Mouse (Mus musculus) ovary, postnatal 36 days (tissue): ENCODE measurements at regions not wholly inside any gene's neighbourhood (a gene's known extent, or its start where the extent isn't known, plus 50 kb on each side); places are given as distances from the start of the nearest gene placed in this dataset.

Source experiments
- DNase-seq: peaks from one replicate; pipeline ENCODE4 v3.0.0; 2022; ENCODE audit warnings: low spot score, mixed read lengths

DNA sequence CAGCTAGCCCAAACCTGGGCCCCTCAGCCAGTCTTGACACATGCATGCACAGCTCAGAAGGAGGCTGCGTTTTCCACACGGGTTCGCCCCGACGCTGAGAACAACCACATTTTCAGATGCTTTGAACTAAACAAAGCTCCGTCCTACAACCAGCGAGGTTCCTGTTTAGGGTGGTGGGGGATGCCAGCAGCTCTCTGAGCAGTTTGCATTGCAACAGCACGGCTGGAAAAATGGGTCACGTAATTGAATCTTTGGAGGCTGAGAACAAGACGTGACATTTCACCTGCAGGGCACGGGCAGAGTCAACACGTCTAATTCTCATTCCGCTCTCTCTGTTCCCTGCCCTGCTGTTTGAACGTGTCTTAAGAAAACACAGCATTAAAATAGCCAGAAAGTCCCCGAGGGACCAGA is 119.2 kb downstream of the Syk start:
- DNase-seq: no peak

DNA sequence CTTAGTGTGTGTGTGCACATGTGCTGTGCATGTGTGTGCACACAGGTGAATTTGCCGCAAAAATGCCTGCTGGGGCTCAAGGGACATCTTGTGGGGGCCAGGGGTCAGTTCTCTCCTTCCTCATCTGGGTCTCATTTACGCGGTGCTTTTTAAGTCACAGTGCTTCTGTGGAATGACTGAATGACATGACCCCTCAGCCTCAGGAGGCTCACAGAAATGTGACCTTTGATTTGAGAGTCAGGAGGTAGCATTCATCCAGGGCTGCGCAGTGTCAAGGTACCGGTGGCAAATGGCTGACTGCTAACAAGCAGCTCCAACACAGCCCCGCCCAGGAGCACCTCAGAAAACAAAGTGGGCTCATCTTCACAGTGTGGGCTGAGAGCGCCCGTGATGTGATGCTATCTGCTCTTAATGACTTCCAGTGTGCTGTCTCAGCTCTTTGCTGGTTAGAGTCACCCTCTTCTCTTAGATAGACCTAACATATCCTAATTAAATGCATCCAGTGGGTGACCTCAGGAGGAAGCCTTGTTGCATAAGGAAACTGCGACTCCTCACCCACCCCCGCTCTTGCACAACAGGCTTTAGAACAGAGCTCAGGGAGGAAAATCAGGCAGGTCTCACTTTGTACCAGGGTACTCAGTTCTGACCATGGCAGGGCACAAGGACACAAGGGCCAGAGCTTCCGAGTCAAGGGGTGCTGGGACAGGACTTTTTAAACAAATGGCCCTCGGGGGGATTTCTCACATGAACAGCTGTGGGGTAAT is 120.6 kb downstream of the Syk start:
- DNase-seq: no peak

DNA sequence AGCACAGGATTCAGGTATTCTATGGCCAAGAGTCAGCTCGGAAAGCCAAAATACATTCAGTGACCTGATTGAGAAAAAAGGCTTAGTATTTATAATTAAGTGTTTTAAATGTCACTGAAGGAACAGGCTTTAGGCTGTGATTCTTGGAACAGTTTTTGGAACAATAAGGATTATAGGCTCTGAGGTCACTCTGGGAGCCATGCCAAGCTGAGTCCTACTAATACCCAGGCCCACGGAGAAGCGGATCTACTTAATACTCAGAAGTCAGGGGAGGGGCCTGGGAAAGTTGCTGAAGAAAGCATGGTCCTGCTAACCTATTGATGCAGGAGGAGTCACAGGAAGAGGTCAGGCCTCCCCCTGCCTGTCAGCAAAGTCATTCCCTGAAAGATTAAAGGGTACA is 121.7 kb downstream of the Syk start:
- DNase-seq: no peak

DNA sequence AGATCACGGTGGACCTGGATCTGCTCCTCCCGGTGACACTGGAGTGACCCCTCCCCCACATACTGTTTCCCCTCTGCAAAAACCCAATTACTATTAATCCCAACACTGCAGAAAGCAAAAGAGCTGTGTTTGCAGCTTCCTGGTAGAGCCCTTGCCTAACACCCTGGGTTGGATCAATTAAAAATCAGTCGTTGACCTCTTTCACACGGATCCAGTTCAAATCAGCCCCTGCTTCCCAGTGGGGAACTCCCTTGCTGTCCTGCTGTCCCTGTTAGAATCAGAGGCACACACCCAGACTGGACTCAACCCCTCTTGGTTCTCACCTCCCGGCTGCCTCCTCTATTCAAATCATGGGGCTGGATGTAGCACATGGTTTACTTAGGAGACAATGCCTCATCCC is 126.6 kb downstream of the Syk start:
- DNase-seq: no peak

DNA sequence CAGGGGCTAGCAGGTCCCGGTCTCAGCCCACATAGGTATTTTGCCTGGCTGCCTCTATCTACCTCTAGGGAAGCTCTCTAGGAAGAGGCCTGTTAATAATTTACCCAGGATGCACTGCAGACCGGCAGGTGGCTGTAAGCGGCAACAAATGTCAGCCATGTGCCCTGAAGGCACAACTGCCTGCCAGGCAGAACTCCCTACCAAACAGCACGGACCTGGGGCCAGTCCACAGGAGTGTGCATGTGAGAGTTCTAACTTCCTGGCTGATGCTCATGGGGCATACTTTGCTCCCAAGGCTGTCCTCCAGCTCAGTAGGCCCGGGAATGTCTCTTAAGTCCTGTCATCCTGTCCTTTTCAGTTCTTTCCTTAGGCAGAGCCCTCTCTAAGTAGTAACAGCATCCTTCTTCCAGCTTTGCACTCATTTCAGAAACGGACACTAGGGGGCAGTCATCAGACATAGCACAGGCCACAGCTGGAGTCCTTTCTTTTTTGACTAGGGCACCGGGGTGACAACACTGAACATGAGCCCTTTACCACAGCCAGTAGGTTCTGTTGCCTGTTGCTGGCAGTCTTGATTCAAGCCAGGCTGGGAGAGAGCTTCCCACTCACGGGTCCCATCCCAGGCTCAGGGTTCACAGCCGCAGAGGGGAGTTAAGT is 128.9 kb downstream of the Syk start:
- peak; percentile 37 for DNase-seq

DNA sequence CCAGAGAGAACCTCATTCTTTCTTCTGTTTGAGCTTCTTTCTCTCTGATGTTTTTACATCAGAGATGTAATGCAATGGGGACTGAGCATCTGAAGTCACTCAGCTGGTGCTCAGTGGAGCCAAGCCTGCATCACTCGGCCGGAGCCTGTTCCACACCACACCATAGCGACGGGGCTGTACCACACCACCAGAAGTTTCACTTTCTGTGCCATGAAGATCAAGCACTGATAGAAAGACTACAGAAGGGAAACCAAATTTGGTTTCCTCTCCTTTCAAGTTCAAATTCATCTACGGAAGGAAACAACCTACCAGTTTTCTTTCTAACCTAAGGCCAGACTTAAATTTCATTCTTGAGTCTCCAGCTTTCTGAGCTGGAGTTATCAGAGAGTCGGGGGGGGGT is 138.5 kb downstream of the Syk start:
- DNase-seq: no peak

DNA sequence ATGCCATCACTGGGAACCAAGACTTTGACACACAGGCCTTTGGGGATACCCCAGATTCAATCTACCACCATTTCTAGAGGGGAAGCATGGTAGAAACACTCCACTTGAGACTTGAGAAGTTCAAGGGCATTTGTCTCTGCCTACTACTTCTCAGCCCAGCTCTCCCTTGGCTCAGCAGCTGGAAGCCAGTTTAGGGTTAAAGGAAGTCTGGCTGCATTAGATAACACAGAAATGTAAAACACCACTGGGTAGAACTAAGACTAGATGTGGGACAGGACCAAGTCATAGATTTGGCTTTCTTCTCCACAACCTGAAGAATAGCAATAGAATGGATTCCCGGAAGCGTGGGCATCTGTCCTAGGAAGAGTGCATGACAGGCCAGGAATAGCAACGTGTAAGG is 139.7 kb downstream of the Syk start:
- no peak for DNase-seq

DNA sequence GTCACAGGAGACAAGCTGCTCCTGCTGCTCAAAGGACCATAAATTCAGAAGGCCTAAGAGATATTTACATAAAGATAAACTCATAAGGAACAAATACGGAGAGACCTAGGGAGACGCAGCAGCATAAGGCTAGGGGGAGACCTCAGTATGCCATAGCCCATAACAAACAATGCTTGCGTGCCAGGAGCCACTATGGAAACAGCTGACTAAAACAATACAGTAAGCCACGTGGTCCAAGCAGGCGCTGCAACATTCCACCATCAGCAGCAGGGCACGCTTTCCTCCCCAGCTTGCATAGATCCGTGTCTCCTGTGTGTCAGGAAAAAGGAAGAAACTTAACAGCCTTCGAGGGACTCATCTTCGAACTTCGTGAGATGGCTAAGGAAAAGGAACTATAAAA is 143.1 kb downstream of the Syk start:
- no peak for DNase-seq

DNA sequence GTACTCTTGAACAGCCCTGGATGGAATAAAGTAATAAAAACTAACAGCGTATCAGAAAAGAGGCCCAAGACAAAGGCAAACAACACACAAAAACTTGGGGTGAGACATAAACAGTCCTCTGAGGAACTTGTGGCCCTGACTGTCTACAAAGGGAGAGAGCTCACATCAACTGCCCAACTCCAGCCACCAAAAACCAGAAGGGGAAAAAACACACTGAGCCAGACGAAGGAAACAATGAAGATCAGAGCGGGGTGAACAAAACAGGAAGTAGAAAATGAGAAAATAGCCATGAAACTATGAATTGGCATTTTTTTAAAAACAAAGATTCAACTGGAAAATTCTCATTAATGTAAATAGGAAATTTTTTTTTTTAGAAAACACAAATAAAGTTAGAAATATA is 143.6 kb downstream of the Syk start:
- no peak for DNase-seq

DNA sequence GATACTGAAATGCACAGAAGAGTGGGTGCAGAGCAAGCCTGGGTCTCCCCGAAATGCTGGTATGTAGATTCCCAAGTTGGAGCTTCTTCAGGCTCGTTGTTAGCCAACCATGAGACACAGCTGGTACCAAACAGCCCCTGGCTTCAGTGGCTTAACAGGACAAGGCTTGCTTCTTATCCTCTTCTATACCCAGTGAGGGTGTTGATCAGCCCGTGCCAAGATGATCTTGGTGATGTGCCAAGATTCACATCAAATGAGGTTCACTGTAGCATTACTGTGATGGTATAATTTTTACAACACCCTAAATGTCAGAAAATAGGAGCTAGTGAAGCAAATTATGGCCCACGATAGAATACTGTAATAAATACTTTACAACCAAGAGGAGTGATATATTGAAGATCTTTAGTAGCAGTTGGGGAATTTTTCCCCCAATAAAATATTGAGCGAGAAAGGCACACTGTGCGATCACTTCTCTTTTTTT is 152.5 kb downstream of the Syk start:
- DNase-seq: no peak

DNA sequence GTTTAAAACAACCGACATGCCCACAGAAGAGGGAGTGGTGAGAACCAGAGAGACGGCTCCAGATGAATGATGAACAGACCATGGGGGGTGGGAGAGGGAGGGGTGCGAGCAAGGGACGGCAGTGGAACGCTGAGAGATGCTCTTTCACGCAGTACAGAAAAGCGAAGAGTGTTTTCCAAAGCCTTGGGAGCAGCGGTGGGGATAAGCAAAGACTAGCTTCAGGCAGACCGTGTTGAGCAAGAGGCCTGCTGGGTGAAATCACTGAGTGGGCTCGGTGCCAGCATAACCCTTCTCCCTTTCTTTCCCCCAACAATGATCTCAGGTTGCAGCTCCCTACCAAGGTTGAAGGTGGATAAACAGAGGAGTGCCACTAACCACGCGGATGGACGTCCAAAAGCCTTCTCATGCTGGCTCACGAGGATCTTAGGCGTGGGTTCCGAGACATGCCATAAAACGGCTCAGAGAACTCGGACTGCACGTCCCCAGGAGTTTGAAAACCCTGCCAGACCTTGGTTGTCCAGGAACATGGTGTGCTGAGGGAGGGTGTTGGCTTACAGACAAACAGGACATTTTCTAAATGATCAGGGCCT is 153.1 kb downstream of the Syk start:
- peak; percentile 39 for DNase-seq

DNA sequence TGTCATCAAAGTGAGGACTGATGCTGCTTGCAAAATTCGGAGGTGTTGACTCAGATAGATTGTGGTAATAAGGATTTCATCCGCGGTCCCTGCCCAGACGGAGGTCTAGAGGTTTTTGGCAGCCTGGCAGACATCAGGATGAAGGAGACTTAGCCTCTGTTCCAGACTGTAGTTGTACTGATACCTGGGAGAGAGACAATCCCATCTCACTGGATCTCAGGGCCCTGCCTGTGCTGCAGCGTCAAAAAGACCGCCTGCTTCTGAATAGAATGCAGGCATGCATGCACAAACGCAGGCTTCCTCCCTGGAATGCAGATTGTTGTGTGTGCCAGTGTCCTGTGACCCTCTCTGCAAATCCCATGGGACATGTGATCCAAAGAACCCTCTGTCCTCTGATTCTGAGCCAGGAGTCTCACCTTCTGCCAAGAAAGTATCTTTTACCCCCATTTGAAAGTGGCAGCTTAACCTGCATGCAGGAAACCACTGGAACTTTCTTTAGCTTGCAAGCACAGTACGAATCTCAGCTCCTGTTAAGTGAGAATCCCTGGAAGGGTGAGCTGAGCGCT is 155.2 kb downstream of the Syk start:
- no peak for DNase-seq

DNA sequence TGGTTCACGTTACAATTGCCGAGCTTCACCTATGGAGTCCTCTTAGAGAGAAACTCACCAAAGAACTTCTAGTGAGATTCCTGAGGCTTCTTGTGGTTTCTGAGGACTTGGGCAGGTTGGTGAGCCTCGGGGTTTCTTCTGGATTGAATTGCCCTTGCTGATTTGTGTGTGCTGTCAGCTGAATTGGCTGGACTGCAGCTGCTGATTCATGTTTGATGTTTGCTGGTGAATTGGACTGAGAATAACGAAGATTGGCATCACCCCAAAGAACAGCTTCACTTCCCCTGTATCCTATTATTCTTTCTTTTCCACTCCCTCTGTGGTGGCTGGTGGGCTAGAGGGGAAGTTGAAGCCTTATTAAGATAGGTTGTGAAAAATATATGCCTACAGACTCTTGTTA is 158.4 kb downstream of the Syk start:
- DNase-seq: no peak

DNA sequence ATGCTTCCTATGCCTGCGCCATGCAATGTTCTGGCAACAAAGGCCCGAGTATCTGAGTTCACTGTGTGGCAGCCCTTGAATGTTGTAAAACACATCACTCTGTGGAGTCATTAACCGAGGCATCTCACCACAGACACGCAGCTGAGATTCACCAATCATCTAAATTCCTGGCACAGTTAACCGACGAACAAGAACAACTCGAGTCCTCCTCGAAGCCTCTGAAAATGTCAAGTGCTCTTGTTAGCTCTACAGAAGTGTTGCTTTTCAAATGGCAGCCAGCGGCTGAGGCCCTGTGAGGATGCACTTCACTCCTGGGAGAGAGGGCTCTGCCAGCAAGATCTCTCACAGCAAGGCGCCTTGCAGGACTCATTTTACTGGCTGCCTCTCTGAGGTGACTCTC is 173.0 kb downstream of the Syk start:
- no peak for DNase-seq

DNA sequence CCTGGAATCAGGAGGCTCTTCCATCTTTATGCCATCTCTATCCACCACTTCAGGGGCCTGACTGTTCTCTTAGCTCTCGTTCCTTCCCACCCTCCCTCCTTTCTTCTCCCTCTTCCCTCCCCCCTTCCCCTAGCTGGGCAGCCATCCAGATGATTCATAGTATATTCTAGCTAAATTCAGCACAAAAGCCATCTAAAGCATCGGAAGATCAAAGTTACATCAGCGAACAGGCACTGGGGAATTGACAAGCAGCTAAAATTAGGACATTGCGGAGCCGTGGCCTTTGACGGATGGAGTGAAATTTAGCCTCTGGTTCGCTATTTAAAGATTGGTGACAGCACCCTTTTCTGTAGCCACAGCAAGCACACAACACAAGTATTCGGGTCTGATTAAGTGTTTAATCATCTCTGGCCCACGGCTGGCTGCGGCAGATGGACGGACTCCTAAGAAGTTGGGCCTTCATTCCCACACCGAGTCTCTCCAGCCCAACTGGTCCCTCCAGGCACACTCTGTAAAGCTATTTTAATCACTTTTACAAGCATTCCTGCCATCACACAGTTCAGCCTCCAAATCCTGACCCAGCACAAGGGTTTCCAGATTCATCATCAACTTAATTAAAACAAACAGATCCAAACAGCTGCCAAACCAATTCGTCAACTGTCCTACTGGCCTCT is 163.8 kb downstream of the Auh start:
- no peak for DNase-seq

DNA sequence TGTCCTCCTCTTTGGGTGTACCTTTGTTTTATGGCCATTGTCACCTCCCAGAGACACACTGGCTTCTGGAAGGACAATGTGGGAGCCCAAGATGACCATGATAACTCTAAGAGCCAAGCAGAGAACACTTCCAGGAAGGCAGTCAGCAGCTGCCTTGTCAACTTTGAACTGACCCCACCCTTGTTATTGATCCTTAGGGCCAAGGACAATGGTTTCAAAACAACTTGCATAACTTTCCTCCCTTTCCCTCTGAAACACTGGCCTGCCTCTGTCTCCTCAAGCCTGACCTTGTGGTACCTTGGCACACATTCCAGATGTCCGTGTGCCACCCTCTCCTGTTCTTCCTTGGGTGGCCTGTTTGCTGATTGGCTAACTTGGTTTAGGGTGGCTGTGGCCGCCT is 163.2 kb downstream of the Auh start:
- no peak for DNase-seq

DNA sequence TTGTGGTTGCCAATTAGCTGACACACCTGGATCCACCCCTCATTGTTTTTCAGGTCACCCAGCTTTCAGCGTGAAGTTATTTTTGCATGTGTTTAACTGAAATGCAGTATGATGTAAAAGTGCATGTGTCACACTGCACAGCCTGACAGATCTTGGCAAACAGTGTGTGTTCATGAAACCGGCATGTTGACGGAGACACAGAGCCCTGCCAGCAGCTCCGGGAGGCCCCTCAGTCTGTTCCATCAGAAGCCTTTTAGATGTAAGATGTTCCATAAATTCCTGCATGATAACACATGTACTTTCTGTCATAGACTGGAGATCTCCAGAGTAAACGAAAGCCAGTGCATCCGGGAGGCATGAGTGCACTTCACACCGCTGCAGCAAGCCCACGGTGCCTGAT is 159.5 kb downstream of the Auh start:
- DNase-seq: no peak

DNA sequence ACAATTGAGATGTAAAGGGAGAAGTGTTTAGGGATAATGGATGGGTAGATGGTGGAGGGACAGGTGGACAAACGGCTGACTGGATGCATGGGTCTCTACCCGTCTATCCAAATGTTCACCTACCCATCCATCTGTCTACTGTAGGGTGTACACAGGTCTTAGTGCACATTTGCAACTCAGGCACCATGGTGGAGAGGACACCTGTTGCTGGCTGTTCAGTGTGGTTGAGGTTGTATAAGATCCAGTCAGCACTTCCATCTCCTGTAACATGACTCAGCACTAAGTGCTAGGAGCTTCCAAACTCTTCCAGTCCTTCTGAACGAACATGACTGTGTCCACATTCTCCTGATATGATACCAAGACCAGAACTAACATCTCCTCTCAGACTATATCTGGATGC is 158.0 kb downstream of the Auh start:
- no peak for DNase-seq

DNA sequence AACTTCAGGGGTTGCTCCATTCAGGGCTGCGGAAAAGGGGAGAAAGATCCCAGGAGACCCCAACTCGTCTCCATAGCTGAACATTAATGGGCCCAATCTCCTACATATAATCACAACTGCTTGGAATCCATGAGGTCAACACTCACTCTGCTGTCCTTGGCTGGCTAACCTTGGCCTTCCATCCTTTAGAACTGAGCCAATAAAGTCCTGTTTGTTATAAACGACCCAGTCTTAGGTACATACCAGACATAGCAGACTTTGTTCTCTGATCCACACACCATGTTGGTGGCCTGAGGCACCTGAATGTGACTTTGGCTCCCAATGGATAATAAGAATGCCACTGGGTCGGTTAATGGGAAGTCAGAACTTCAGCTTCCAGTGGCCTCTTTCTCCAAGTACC is 157.4 kb downstream of the Auh start:
- DNase-seq: no peak

DNA sequence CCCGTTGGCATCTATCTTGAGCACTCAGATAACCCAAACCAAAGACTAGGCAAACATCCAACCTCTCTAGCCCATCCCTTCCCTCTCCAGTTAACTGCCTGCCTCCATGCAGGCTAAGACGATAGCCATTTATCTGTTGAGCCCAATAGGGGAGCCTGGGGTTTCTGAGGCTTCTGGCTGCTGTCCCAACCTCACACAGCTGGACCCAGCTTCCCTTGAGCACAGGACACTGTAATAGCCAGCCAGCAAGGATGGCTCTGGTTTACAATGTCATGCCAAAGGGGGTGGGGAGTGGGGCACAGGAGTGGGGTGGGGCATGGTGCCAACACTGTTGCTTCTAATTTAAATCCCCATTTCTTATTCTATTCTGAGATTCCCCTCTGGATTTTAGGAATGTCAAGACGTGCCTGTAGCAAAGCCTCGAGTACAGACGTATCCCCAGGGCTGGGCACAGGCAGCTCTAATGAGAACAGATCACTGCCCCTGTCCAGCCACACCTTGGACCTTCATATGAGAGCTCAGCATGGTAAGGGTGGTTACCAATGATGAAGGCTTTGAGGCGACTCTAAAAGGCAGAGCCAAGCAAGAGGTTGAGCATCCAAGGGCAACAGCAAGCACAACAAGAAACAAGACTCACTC is 152.0 kb downstream of the Auh start:
- no peak for DNase-seq

DNA sequence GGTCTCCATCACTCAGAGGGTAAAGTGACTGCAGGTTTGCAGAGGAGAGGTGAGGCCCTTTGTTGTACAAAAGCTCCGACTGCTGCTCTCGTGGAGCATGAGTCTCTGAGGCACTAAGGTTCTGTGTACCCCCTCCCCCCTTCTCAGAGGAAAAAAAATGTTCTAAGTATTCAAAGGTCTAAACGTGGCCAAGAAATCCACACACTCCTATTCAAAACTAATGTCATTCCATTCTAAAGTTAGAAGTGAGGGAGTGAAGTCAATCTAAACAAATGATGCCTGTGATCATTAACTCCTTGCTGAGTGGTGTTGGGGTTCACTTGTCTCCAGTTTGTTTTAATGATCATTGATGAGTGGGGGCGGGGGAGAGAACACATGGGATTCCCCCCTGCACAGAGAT is 150.6 kb downstream of the Auh start:
- no peak for DNase-seq
